Mouse (Mus musculus): Measurements from ENCODE around the gene Tmc1. TPM values are rescaled to one million over a fixed set of nuclear protein-coding genes. Genes with fewer than 3 reads are reported as not detected.
A peak's percentile ranks its signal among the peaks of the same experiment; 100 is the strongest.

Gene Tmc1
- polyA plus RNA-seq, 1 experiment: 0.10 TPM

DNA sequence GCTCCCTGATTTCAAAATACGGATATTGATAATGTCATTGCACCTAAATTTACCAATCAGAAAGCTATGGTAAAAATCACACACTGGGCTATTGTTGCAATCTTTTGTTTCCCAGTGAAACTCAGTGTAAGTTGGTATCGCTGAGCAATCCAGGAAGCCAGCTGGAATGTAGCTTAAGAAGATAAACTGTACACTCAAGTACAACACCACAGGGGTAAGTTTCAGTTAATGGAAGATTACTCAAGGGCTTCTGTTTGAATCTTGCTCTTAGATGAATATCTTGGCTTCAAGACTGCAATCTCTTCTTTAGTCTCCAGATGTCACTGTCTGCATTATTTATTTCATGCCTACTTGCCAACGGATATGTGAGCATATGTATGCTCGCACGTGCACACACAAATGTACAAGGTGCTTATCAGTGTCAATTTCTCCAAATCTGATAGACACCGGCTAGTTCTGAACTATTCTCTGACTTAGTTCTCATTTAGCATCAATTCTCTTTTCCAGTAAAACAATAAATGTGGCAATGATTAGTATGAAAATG lies 156.4 kb downstream of the Tmc1 start:
- DNase-seq (ENCODE audit: low read depth): peak; percentile 86
- peak; percentile 36; the same call in 1 of the 2 replicates for TF ChIP-seq CTCF (IDR thresholded peaks at IDR 0.05; ENCODE audit: borderline replicate concordance, extremely low read depth, insufficient read depth, insufficient read length)
- no peak for TF ChIP-seq POLR2A (IDR thresholded peaks at IDR 0.05; ENCODE audit: borderline replicate concordance, extremely low read depth, insufficient read depth, insufficient read length, poor library complexity, severe bottlenecking)

DNA sequence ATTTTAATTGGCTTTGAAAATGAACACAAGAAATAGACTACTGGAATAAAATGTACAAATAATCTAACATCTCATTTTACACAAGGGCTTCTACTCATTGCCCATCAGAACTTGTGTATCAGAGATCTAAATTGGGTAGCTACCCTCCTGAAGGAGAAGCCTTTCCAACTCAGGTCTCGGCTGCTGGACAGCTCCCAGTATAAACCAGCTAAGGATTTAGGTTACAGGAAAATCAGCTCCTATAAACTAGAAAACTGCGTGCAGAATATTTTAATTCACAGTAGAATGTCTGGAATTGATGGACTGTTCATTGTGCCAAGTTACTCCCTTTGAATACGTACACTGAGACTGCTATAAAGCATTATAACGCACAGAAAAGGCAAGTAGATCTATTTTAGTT lies 158.0 kb downstream of the Tmc1 start:
- TF ChIP-seq POLR2A (IDR thresholded peaks at IDR 0.05; ENCODE audit: borderline replicate concordance, extremely low read depth, insufficient read depth, insufficient read length, poor library complexity, severe bottlenecking): no peak
- no peak for TF ChIP-seq CTCF (IDR thresholded peaks at IDR 0.05; ENCODE audit: borderline replicate concordance, extremely low read depth, insufficient read depth, insufficient read length)
- DNase-seq (ENCODE audit: low read depth): no peak

DNA sequence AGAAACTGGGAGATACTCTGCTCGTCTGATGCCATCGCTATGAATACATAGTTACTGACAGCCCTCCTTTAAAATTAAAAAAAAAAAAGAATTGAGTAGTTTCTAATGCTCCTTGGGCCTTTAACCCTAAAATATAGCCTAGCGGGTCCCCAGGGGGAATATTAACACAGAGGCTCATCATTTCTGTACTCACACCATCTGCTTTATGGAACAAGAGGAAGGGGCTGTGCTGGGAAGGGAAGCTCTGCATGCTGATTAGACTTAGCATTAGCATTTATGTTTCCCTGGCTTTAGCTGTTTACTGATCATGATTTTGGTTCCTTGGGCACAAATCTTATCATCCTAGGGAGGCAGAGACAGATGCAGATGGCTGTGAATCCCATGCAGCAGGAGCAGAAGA lies 159.0 kb downstream of the Tmc1 start:
- peak; percentile 43 for DNase-seq (ENCODE audit: low read depth)
- TF ChIP-seq POLR2A (IDR thresholded peaks at IDR 0.05; ENCODE audit: borderline replicate concordance, extremely low read depth, insufficient read depth, insufficient read length, poor library complexity, severe bottlenecking) (no peak), CTCF (IDR thresholded peaks at IDR 0.05; ENCODE audit: borderline replicate concordance, extremely low read depth, insufficient read depth, insufficient read length) (no peak)

DNA sequence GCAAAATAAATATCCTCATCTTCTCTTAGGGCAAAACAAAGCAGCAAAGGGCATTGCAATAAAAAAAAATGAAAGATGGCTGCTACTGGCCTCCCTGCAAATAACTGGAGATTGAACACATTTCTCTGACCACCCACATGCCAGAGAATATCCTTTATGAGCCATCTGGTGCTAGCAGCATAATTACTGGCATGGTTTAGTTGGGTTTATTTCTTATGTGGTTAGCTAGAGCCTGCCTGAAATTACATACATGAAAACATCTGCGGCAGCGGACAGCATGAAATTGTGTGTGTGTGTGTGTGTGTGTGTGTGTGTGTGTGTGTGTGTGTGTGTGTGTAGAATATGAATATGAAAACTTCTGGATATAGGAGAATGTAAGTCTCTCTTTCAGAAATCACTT lies 161.2 kb downstream of the Tmc1 start:
- no peak for TF ChIP-seq POLR2A (IDR thresholded peaks at IDR 0.05; ENCODE audit: borderline replicate concordance, extremely low read depth, insufficient read depth, insufficient read length, poor library complexity, severe bottlenecking)
- TF ChIP-seq CTCF (IDR thresholded peaks at IDR 0.05; ENCODE audit: borderline replicate concordance, extremely low read depth, insufficient read depth, insufficient read length): no peak
- DNase-seq (ENCODE audit: low read depth): peak; percentile 67

DNA sequence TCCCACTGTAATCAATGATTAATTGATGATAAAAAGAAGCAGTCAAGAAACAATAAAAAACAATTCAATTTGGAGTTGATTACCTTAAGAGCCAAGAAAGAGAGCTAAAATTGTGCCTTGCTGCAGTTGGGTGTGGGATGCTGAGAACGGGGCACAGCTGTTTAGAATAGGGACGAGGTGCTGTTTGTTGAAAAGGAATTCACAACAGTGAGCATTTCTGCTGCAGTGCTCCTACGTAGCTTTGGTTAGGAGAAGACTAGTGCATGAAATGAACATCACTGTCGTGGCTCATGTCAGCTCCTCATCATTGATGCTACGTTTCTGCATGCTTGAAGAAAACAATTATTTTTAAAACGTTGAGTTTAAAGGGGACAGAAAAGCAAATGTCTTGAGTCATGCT lies 166.7 kb downstream of the Tmc1 start:
- no peak for TF ChIP-seq POLR2A (IDR thresholded peaks at IDR 0.05; ENCODE audit: borderline replicate concordance, extremely low read depth, insufficient read depth, insufficient read length, poor library complexity, severe bottlenecking)
- no peak for TF ChIP-seq CTCF (IDR thresholded peaks at IDR 0.05; ENCODE audit: borderline replicate concordance, extremely low read depth, insufficient read depth, insufficient read length)
- no peak for DNase-seq (ENCODE audit: low read depth)

DNA sequence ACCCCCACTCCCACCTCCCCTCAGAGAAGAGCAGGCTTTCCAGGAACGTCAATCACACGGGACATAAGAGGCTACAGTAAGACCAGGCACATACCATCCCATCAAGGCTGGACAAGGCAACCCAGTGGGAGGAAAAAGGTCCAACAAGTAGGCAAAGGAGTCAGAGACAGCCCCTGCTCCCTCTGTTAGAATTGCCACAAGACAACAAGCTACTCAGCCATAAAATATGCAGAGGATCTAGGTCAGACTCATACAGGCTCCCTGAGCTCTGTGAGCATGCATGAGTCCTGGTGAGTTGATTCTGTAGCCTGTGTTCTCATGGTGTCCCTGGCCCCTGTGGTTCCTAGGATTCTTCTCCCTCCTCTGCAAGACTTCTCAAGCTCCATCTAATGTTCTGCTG lies 178.3 kb downstream of the Tmc1 start:
- DNase-seq (ENCODE audit: low read depth): no peak
- TF ChIP-seq CTCF (IDR thresholded peaks at IDR 0.05; ENCODE audit: borderline replicate concordance, extremely low read depth, insufficient read depth, insufficient read length) (no peak), POLR2A (IDR thresholded peaks at IDR 0.05; ENCODE audit: borderline replicate concordance, extremely low read depth, insufficient read depth, insufficient read length, poor library complexity, severe bottlenecking) (no peak)

DNA sequence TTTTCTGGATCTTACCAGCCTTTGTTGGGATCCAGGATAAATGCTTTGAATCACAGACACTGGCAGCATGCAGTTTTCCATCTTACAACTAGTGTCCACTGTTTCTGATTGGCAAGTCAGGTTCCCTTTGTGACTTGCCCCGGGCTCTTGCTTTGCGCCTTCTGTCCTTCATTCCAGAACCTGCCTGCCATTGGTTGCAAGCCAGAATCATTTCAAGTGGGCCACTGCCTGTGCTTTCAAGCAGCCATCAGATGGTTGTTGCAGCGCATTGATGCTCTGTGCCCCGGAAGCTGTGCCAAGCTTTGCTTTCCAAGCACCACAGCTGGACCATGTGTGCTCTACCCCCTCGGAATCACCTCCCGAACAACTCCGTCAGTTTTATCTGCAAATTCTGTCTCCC lies 180.1 kb downstream of the Tmc1 start:
- no peak for DNase-seq (ENCODE audit: low read depth)
- TF ChIP-seq CTCF (IDR thresholded peaks at IDR 0.05; ENCODE audit: borderline replicate concordance, extremely low read depth, insufficient read depth, insufficient read length) (no peak), POLR2A (IDR thresholded peaks at IDR 0.05; ENCODE audit: borderline replicate concordance, extremely low read depth, insufficient read depth, insufficient read length, poor library complexity, severe bottlenecking) (no peak)

DNA sequence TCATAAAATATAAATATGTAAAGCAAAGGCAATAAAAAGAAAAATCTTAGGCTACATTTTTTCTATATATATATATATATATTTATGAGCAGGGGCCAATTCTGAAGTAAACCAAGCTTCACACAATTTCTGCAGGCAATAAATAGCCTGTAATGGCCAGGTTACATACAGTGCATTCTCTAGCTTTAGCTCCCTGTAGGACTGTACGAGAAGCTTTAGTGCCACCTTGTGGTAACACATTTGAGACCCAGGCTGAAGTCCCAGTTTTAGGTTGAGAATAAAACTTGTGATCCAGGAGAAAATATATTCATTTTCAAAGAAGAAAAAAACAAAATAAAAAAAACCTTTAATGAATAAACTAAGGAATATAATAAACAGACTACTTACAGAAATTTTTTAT lies 189.8 kb downstream of the Tmc1 start:
- peak; percentile 83 for DNase-seq (ENCODE audit: low read depth)
- no peak for TF ChIP-seq POLR2A (IDR thresholded peaks at IDR 0.05; ENCODE audit: borderline replicate concordance, extremely low read depth, insufficient read depth, insufficient read length, poor library complexity, severe bottlenecking)
- TF ChIP-seq CTCF (IDR thresholded peaks at IDR 0.05; ENCODE audit: borderline replicate concordance, extremely low read depth, insufficient read depth, insufficient read length): peak; percentile 69; the same call in 1 of the 2 replicates

DNA sequence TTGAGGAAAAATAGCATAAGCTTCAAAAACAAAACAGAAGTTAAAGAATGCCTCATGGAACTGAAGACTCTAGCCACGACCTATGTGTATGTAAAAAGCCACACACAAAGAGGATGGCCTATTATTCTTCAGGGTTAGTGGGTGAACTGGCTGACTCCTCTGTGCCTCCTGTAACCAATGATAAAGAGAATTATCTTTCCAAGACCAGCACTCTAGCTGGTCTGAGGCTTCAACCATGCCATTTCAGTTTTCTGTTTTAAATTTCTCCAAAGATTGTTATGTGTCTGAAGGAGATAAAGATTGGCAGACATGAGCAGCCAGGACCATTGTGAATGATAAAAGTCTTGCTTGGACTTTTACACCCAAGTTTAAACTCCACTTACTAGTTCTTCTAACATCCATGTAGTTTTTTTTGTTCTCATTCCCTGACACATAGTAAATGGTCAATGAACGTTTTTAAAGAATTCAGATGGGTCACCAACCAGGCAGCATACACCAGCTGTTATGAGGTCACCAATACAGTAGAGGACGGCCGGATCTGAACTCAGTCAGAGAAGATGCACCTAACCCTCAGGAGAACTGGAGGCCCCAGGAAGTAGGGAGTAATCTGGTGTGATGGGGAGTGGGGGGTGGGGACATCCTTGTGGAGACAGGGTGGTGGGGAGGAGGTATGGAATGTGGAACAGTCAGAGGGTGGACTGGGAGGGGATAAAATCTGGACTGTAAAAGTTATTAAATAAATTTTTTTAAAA lies 192.2 kb downstream of the Tmc1 start:
- no peak for DNase-seq (ENCODE audit: low read depth)

DNA sequence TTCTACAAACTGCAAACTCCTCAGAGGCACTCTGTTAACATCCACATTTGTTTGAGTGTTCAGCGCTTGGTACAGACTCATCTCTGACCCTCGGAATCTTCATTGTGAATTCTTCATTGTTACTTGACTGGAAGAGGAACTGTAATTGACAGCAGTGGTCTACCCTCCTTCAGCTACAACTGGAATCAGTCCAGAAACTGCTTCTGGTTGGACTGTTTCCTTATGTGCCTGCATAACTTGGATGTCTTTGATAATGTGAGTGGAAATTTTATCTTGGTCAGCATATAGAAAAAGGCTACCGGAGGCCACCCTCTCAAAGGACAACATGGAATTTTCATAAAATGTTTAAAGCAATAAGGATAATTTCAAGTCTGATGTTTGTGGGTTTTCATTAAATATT lies 192.9 kb downstream of the Tmc1 start:
- peak; percentile 18 for DNase-seq (ENCODE audit: low read depth)
- TF ChIP-seq CTCF (IDR thresholded peaks at IDR 0.05; ENCODE audit: borderline replicate concordance, extremely low read depth, insufficient read depth, insufficient read length) (no peak), POLR2A (IDR thresholded peaks at IDR 0.05; ENCODE audit: borderline replicate concordance, extremely low read depth, insufficient read depth, insufficient read length, poor library complexity, severe bottlenecking) (no peak)

More for the DNA sequence above, 192.2 kb downstream of the Tmc1 start:
- TF ChIP-seq POLR2A (IDR thresholded peaks at IDR 0.05; ENCODE audit: borderline replicate concordance, extremely low read depth, insufficient read depth, insufficient read length, poor library complexity, severe bottlenecking): no peak
- no peak for TF ChIP-seq CTCF (IDR thresholded peaks at IDR 0.05; ENCODE audit: borderline replicate concordance, extremely low read depth, insufficient read depth, insufficient read length)

DNA sequence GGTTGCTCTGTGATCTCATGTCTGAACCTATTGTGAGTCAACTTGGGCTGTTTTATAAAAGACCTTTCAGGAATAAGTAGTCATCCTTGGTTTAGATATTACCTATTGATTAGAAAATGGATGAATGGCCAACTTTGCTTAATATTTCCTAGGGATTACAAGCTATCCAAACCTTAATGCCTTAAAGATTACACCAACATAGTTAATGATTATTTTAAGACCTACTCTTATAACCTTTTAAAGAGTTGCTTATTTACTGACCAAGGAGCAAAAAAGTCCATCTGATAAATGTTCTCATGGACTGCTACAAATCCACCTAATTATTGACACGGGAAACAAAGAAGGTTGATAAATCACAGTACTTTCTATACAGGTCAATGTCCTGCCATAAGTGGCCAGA lies 209.4 kb downstream of the Tmc1 start:
- no peak for TF ChIP-seq CTCF (IDR thresholded peaks at IDR 0.05; ENCODE audit: borderline replicate concordance, extremely low read depth, insufficient read depth, insufficient read length)
- no peak for TF ChIP-seq POLR2A (IDR thresholded peaks at IDR 0.05; ENCODE audit: borderline replicate concordance, extremely low read depth, insufficient read depth, insufficient read length, poor library complexity, severe bottlenecking)
- DNase-seq (ENCODE audit: low read depth): no peak

Other genes starting within 250 kb of the Tmc1 start
- 0.34 and 1.2 TPM in 2 replicates for gene Aldh1a7, start 226.6 kb downstream of the Tmc1 start, polyA plus RNA-seq (2012; rRNA removed)